Mouse (Mus musculus): ENCODE measurements at regions not wholly inside any gene's neighbourhood (a gene's known extent, or its start where the extent isn't known, plus 50 kb on each side); places are given as distances from the start of the nearest gene placed in this dataset.
"Not testable (repeated sequence)": the region's sequence is repeated elsewhere in the genome, so short reads cannot be mapped to it uniquely, and the experiment has no call there.

- no peak overlapping the region for H3K4me3 ChIP-seq (ENCODE audit: low read depth, low read length)
- H3K27ac ChIP-seq (ENCODE audit: low read depth, low read length) = no peak overlapping the region
- no peak overlapping the region for H3K9ac ChIP-seq (replicated peaks; ENCODE audit: low read depth, low read length)
- H3K36me3 ChIP-seq (ENCODE audit: control insufficient read depth, insufficient read depth, low read length) = no peaks in the 10 kb centered on the region
- no peaks in the 10 kb centered on the region for H3K27me3 ChIP-seq (ENCODE audit: control insufficient read depth, insufficient read depth, low read length)
- H3K9me3 ChIP-seq (ENCODE audit: control insufficient read depth, low read length) = no peaks in the 10 kb centered on the region
- H3K4me2 ChIP-seq (ENCODE audit: low read depth, low read length) = no peak overlapping the region
- ATAC-seq (ENCODE audit: low read depth) = no peak
- H3K4me1 ChIP-seq (ENCODE audit: control insufficient read depth, insufficient read depth, low read length) = no peaks in the 10 kb centered on the region
- 85% methylated on average over 3 of the region's 3 CpGs for WGBS
These were observed 464.1 kb upstream of the Acvr2a start for GRCm38 (mm10) chr2:48349794-48350193.

GRCm38 (mm10) chr2:48350206-48350605 is 463.7 kb upstream of the Acvr2a start:
- Histone ChIP-seq H3K9me3 (ENCODE audit: control insufficient read depth, low read length) (no peaks in the 10 kb centered on the region), H3K36me3 (ENCODE audit: control insufficient read depth, insufficient read depth, low read length) (no peaks in the 10 kb centered on the region), H3K9ac (replicated peaks; ENCODE audit: low read depth, low read length) (no peak overlapping the region), H3K27ac (ENCODE audit: low read depth, low read length) (no peak overlapping the region), H3K4me1 (ENCODE audit: control insufficient read depth, insufficient read depth, low read length) (no peaks in the 10 kb centered on the region), H3K27me3 (ENCODE audit: control insufficient read depth, insufficient read depth, low read length) (no peaks in the 10 kb centered on the region), H3K4me3 (ENCODE audit: low read depth, low read length) (no peak overlapping the region), H3K4me2 (ENCODE audit: low read depth, low read length) (no peak overlapping the region)
- no peak for ATAC-seq (ENCODE audit: low read depth)
- WGBS = 77% methylated on average over 1 of the region's 1 CpGs

GRCm38 (mm10) chr2:48371572-48371971 is 442.3 kb upstream of the Acvr2a start:
- not testable (repeated sequence) for H3K9me3 ChIP-seq (ENCODE audit: control insufficient read depth, low read length); H3K4me3 ChIP-seq (ENCODE audit: low read depth, low read length); H3K36me3 ChIP-seq (ENCODE audit: control insufficient read depth, insufficient read depth, low read length); H3K9ac ChIP-seq (replicated peaks; ENCODE audit: low read depth, low read length); H3K27me3 ChIP-seq (ENCODE audit: control insufficient read depth, insufficient read depth, low read length); ATAC-seq (ENCODE audit: low read depth); H3K27ac ChIP-seq (ENCODE audit: low read depth, low read length); H3K4me2 ChIP-seq (ENCODE audit: low read depth, low read length); H3K4me1 ChIP-seq (ENCODE audit: control insufficient read depth, insufficient read depth, low read length)
- 91% methylated on average over 4 of the region's 4 CpGs for WGBS

GRCm38 (mm10) chr2:48373086-48373485 is 440.8 kb upstream of the Acvr2a start:
- H3K4me1 ChIP-seq (ENCODE audit: control insufficient read depth, insufficient read depth, low read length) = no peaks in the 10 kb centered on the region
- H3K9me3 ChIP-seq (ENCODE audit: control insufficient read depth, low read length) = no peaks in the 10 kb centered on the region
- no peaks in the 10 kb centered on the region for H3K27me3 ChIP-seq (ENCODE audit: control insufficient read depth, insufficient read depth, low read length)
- no peak overlapping the region for H3K27ac ChIP-seq (ENCODE audit: low read depth, low read length)
- H3K36me3 ChIP-seq (ENCODE audit: control insufficient read depth, insufficient read depth, low read length) = no peaks in the 10 kb centered on the region
- no peak for ATAC-seq (ENCODE audit: low read depth)
- no peak overlapping the region for H3K4me3 ChIP-seq (ENCODE audit: low read depth, low read length)
- no peak overlapping the region for H3K9ac ChIP-seq (replicated peaks; ENCODE audit: low read depth, low read length)
- no peak overlapping the region for H3K4me2 ChIP-seq (ENCODE audit: low read depth, low read length)

GRCm38 (mm10) chr2:48374302-48374701 is 439.6 kb upstream of the Acvr2a start:
- no peak overlapping the region for H3K27ac ChIP-seq (ENCODE audit: low read depth, low read length)
- H3K4me1 ChIP-seq (ENCODE audit: control insufficient read depth, insufficient read depth, low read length) = no peaks in the 10 kb centered on the region
- WGBS = 82% methylated on average over 4 of the region's 4 CpGs
- H3K9ac ChIP-seq (replicated peaks; ENCODE audit: low read depth, low read length) = no peak overlapping the region
- no peak overlapping the region for H3K4me3 ChIP-seq (ENCODE audit: low read depth, low read length)
- H3K4me2 ChIP-seq (ENCODE audit: low read depth, low read length) = no peak overlapping the region
- H3K27me3 ChIP-seq (ENCODE audit: control insufficient read depth, insufficient read depth, low read length) = no peaks in the 10 kb centered on the region
- H3K9me3 ChIP-seq (ENCODE audit: control insufficient read depth, low read length) = no peaks in the 10 kb centered on the region
- no peak for ATAC-seq (ENCODE audit: low read depth)
- H3K36me3 ChIP-seq (ENCODE audit: control insufficient read depth, insufficient read depth, low read length) = no peaks in the 10 kb centered on the region

- no peak overlapping the region for H3K4me3 ChIP-seq (ENCODE audit: low read depth, low read length)
- no peaks in the 10 kb centered on the region for H3K9me3 ChIP-seq (ENCODE audit: control insufficient read depth, low read length)
- H3K4me2 ChIP-seq (ENCODE audit: low read depth, low read length) = no peak overlapping the region
- no peak overlapping the region for H3K9ac ChIP-seq (replicated peaks; ENCODE audit: low read depth, low read length)
- H3K36me3 ChIP-seq (ENCODE audit: control insufficient read depth, insufficient read depth, low read length) = no peaks in the 10 kb centered on the region
- H3K4me1 ChIP-seq (ENCODE audit: control insufficient read depth, insufficient read depth, low read length) = no peaks in the 10 kb centered on the region
- WGBS = 70% methylated on average over 1 of the region's 1 CpGs
- no peaks in the 10 kb centered on the region for H3K27me3 ChIP-seq (ENCODE audit: control insufficient read depth, insufficient read depth, low read length)
- H3K27ac ChIP-seq (ENCODE audit: low read depth, low read length) = no peak overlapping the region
- ATAC-seq (ENCODE audit: low read depth) = no peak
These were observed 435.7 kb upstream of the Acvr2a start for GRCm38 (mm10) chr2:48378160-48378559.

- Histone ChIP-seq H3K9ac (replicated peaks; ENCODE audit: low read depth, low read length) (no peak overlapping the region), H3K9me3 (ENCODE audit: control insufficient read depth, low read length) (no peaks in the 10 kb centered on the region), H3K27ac (ENCODE audit: low read depth, low read length) (no peak overlapping the region), H3K4me1 (ENCODE audit: control insufficient read depth, insufficient read depth, low read length) (no peaks in the 10 kb centered on the region), H3K4me3 (ENCODE audit: low read depth, low read length) (no peak overlapping the region), H3K27me3 (ENCODE audit: control insufficient read depth, insufficient read depth, low read length) (no peaks in the 10 kb centered on the region), H3K4me2 (ENCODE audit: low read depth, low read length) (no peak overlapping the region), H3K36me3 (ENCODE audit: control insufficient read depth, insufficient read depth, low read length) (no peaks in the 10 kb centered on the region)
- WGBS = 94% methylated on average over 2 of the region's 2 CpGs
- no peak for ATAC-seq (ENCODE audit: low read depth)
These were observed 435.2 kb upstream of the Acvr2a start for GRCm38 (mm10) chr2:48378749-48379148.

- Histone ChIP-seq H3K36me3 (ENCODE audit: control insufficient read depth, insufficient read depth, low read length) (no peaks in the 10 kb centered on the region), H3K4me3 (ENCODE audit: low read depth, low read length) (no peak overlapping the region), H3K9me3 (ENCODE audit: control insufficient read depth, low read length) (no peaks in the 10 kb centered on the region), H3K4me1 (ENCODE audit: control insufficient read depth, insufficient read depth, low read length) (no peaks in the 10 kb centered on the region), H3K9ac (replicated peaks; ENCODE audit: low read depth, low read length) (no peak overlapping the region), H3K27ac (ENCODE audit: low read depth, low read length) (no peak overlapping the region), H3K4me2 (ENCODE audit: low read depth, low read length) (no peak overlapping the region), H3K27me3 (ENCODE audit: control insufficient read depth, insufficient read depth, low read length) (no peaks in the 10 kb centered on the region)
- no peak for ATAC-seq (ENCODE audit: low read depth)
- 63% methylated on average over 5 of the region's 5 CpGs for WGBS
These were observed 433.8 kb upstream of the Acvr2a start for GRCm38 (mm10) chr2:48380140-48380539.

- ATAC-seq (ENCODE audit: low read depth) = no peak
These were observed 433.1 kb upstream of the Acvr2a start for GRCm38 (mm10) chr2:48380786-48381185.

More at GRCm38 (mm10) chr2:48380786-48381185, 433.1 kb upstream of the Acvr2a start:
- Histone ChIP-seq H3K4me3 (ENCODE audit: low read depth, low read length) (no peak overlapping the region), H3K9me3 (ENCODE audit: control insufficient read depth, low read length) (no peaks in the 10 kb centered on the region), H3K27me3 (ENCODE audit: control insufficient read depth, insufficient read depth, low read length) (no peaks in the 10 kb centered on the region), H3K4me1 (ENCODE audit: control insufficient read depth, insufficient read depth, low read length) (no peaks in the 10 kb centered on the region), H3K4me2 (ENCODE audit: low read depth, low read length) (no peak overlapping the region), H3K9ac (replicated peaks; ENCODE audit: low read depth, low read length) (no peak overlapping the region), H3K36me3 (ENCODE audit: control insufficient read depth, insufficient read depth, low read length) (no peaks in the 10 kb centered on the region), H3K27ac (ENCODE audit: low read depth, low read length) (no peak overlapping the region)
- 82% methylated on average over 2 of the region's 2 CpGs for WGBS
